ENCODE assay signal across 16 mouse cellular contexts in the genomic region with DNA sequence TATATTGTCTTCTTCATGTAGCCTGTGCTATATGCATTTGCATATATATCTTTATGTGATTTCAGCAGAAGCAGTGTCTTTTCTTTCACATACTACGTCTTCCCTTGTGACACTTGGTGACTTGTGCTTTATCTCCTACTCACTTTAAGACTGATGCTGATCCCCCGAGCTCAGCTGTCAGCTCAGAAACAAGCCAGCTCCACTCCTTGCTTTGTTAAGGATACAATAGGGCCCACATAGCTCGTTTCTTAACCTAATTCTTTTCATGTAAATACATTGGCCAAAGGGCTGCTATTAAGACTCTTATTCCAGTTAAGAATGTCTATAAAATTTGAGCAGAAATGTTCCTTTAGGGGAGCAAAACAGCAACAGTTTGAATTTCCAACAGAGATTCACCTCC.
"Had no signal": no experiment of that assay in that cellular context is flagged by ENCODE, and none has a peak within 500 bp of the region (broad histone marks: within the 10 kb centered on the region; RNA-seq: fewer than 3 reads in every experiment).

No protein-coding gene starts in this region.

- H3K27ac ChIP-seq: liver, embryonic 12.5 days; liver, embryonic 14.5 days; neural tube, embryonic 13.5 days; neural tube, embryonic 15.5 days had no signal

- H3K4me1 ChIP-seq: liver, embryonic 12.5 days; neural tube, embryonic 13.5 days; neural tube, embryonic 15.5 days had no signal

- ATAC-seq: liver, embryonic 12.5 days had no signal

- H3K9ac ChIP-seq: liver, embryonic 12.5 days; liver, embryonic 14.5 days; lung, embryonic 14.5 days; neural tube, embryonic 13.5 days; neural tube, embryonic 15.5 days had no signal

- H3K9me3 ChIP-seq: liver, embryonic 12.5 days; neural tube, embryonic 13.5 days; neural tube, embryonic 15.5 days had no signal

- H3K27me3 ChIP-seq: liver, embryonic 12.5 days; neural tube, embryonic 13.5 days; neural tube, embryonic 15.5 days had no signal

- H3K36me3 ChIP-seq: liver, embryonic 12.5 days; neural tube, embryonic 13.5 days; neural tube, embryonic 15.5 days had no signal

- H3K4me3 ChIP-seq: liver, embryonic 12.5 days; myocyte; neural tube, embryonic 13.5 days; neural tube, embryonic 15.5 days had no signal

- H3K4me2 ChIP-seq: liver, embryonic 12.5 days; lung, embryonic 14.5 days; neural tube, embryonic 13.5 days; neural tube, embryonic 15.5 days had no signal

- DNase-seq: lung, adult 18-20 months; lung, embryonic 14.5 days; lung, postnatal 10 days; lung, postnatal 4 days; right cerebral cortex, adult 18-20 months; right cerebral cortex, postnatal 25 days; right cerebral cortex, postnatal 4 days; spleen, adult 18-20 months; thymus, adult 18-20 months; thymus, postnatal 14 days; thymus, postnatal 36 days had no signal
